ENCODE assay signal across 15 mouse cellular contexts in genomic region chr5:130854430-130854829, GRCm38 (mm10).
DNase-seq lines count a peak whose midpoint lies in the region; ATAC-seq lines count a peak whose summit lies in the region.
"Had no signal": no experiment of that assay in that cellular context is flagged by ENCODE, and none has a peak within 500 bp of the region (broad histone marks: within the 10 kb centered on the region; RNA-seq: fewer than 3 reads in every experiment).

No protein-coding gene starts in this region.

- no peak for DNase-seq in frontal cortex, postnatal 10 days (ENCODE audit: low spot score in 2 of 2)
- DNase-seq in right cerebral cortex, adult 18-20 months: peak; percentile 88
- no peak for DNase-seq in right cerebral cortex, postnatal 4 days
- peak; percentile 36 to 55 for DNase-seq in right cerebral cortex, postnatal 10 days (ENCODE audit: low spot score in 2 of 2)
- DNase-seq in gastrocnemius, postnatal 36 days: no peak
- no peak for DNase-seq in adrenal gland, adult 8-10 months
- DNase-seq in kidney, adult 18-20 months: no peak
- DNase-seq: adrenal gland, adult 2 months; cerebellum, adult 9-10 months; heart, postnatal 10 days; kidney, postnatal 4 days; lung, postnatal 4 days; retina, postnatal 1 day had no signal

- intact Hi-C loops in gastrocnemius, postnatal 36 days (cut with DNase I): loop anchor here (2.0 to 10.0 kb wide), 2 partner anchors 450 to 582 kb away; no protein-coding TSS in a partner anchor

- peak; percentile 91 for ATAC-seq in frontal cortex, adult (ENCODE audit: low TSS enrichment)
- ATAC-seq: intestine, embryonic 15.5 days had no signal

Comparison
In these comparisons a context has a peak if more than half of its experiments do, and no peak if none do; other contexts are left out.
1. DNase-seq: peak in right cerebral cortex, adult 18-20 months (single experiment) and right cerebral cortex, postnatal 10 days (2 of 2); none in frontal cortex, postnatal 10 days (0 of 2), right cerebral cortex, postnatal 4 days (single experiment), gastrocnemius, postnatal 36 days (0 of 2), adrenal gland, adult 8-10 months (single experiment) and kidney, adult 18-20 months (single experiment).